Mouse (Mus musculus) megakaryocyte progenitor cell, adult 5-6 weeks (primary cell): ENCODE measurements around the gene Atp5h. TPM values are rescaled to one million over a fixed set of nuclear protein-coding genes. Genes with fewer than 3 reads are reported as not detected.
"Not testable (repeated sequence)": the region's sequence is repeated elsewhere in the genome, so short reads cannot be mapped to it uniquely, and the experiment has no call there.

Source experiments
- ATAC-seq: replicated peaks from 2 replicates; pipeline ENCODE4 v1.8.0; 2016; ENCODE audit warnings: mild to moderate bottlenecking, moderate TSS enrichment, inconsistent platforms; ENCODE audit not compliant: poor library complexity
- total RNA-seq, 2 experiments: library from RNA; stranded (forward) in 1 of 2; stranded (reverse) in 1 of 2; fragments of 157-497, 149-512 nt in 1 of 2; fragments of 200-1000 nt in 1 of 2; gene quantifications; 2 replicates each; pipeline versions ENCODE4 v1.2.3 to v1.2.4; 2015 to 2017

Gene Atp5h
- total RNA-seq (2015) (703 and 731 TPM in 2 replicates), total RNA-seq (2017) (770 and 871 TPM in 2 replicates)

- peak; percentile 98 for ATAC-seq
Measured at GRCm38 (mm10) chr11:115419531-115420237, at the start of gene Atp5h, which contains the start of gene Kctd2. Atp5h (minus strand) TSS chr11:115419962. Kctd2 (plus strand) TSS chr11:115420128.

- ATAC-seq: no peak
Measured at GRCm38 (mm10) chr11:115467217-115467618, 47.5 kb upstream of the Atp5h start.

GRCm38 (mm10) chr11:115464851-115465250 is 45.1 kb upstream of the Atp5h start:
- ATAC-seq: no peak

- no peak for ATAC-seq
Measured at GRCm38 (mm10) chr11:115463397-115463796, 43.6 kb upstream of the Atp5h start.

- ATAC-seq: no peak
Measured at GRCm38 (mm10) chr11:115462243-115462891, 42.6 kb upstream of the Atp5h start, which contains the start of gene Slc16a5. Slc16a5 (plus strand) TSS chr11:115462474.

- ATAC-seq: no peak
Measured at GRCm38 (mm10) chr11:115461846-115462242, 42.1 kb upstream of the Atp5h start.

GRCm38 (mm10) chr11:115460976-115461375 is 41.2 kb upstream of the Atp5h start:
- ATAC-seq: no peak

- no peak for ATAC-seq
Measured at GRCm38 (mm10) chr11:115457405-115457804, 37.6 kb upstream of the Atp5h start.

- no peak for ATAC-seq
Measured at GRCm38 (mm10) chr11:115456182-115456581, 36.4 kb upstream of the Atp5h start.

GRCm38 (mm10) chr11:115455619-115456018 is 35.9 kb upstream of the Atp5h start:
- no peak for ATAC-seq

GRCm38 (mm10) chr11:115454822-115455221 is 35.1 kb upstream of the Atp5h start:
- not testable (repeated sequence) for ATAC-seq

GRCm38 (mm10) chr11:115453306-115453705 is 33.5 kb upstream of the Atp5h start:
- ATAC-seq: no peak

GRCm38 (mm10) chr11:115452281-115452860 is 32.6 kb upstream of the Atp5h start:
- peak; percentile 31 for ATAC-seq

- ATAC-seq: peak; percentile 23
Measured at GRCm38 (mm10) chr11:115451781-115452241, 32.0 kb upstream of the Atp5h start.

- ATAC-seq: no peak
Measured at GRCm38 (mm10) chr11:115450176-115450575, 30.4 kb upstream of the Atp5h start.

GRCm38 (mm10) chr11:115448998-115449397 is 29.2 kb upstream of the Atp5h start:
- ATAC-seq: no peak

GRCm38 (mm10) chr11:115448075-115448474 is 28.3 kb upstream of the Atp5h start:
- no peak for ATAC-seq

GRCm38 (mm10) chr11:115447321-115447885 is 27.6 kb upstream of the Atp5h start:
- no peak for ATAC-seq

GRCm38 (mm10) chr11:115446906-115447305 is 27.1 kb upstream of the Atp5h start:
- no peak for ATAC-seq

- ATAC-seq: no peak
Measured at GRCm38 (mm10) chr11:115441417-115441816, 21.7 kb upstream of the Atp5h start.

GRCm38 (mm10) chr11:115439906-115440595 is 20.3 kb upstream of the Atp5h start, which contains the start of gene Trim80:
Trim80 (plus strand) TSS chr11:115440545.
- ATAC-seq: no peak
